8 mouse cellular contexts compared by ENCODE assay signal in the genomic region with DNA sequence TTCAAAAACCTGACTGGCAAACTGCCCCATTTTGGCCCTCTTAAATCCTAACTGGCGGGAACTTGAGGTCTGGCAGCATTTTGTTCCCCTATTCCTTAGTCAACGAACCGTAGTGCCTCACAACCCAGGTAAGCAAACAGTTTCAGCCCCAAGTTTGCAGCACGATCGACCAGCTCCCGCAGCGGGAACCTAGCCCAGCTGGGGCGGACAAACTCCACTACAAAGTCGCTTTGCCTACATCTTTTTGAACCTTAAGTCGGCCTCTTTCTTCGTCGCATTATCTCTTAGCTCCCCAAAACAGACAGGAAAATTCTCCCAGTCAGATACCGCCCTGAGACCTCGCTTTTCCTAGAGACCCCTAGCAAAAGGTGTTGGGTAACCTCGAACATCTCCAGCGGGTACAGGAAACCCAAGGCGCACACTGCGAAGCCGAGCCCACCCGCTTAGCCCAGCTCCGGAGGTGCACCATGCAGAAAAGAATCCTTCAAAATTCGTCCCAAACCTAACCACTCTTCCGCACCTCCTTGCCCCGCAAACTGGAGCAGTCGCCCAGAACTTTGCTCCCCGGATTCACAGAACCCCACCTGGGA. TPM values are rescaled to one million over a fixed set of nuclear protein-coding genes. Genes with fewer than 3 reads are reported as not detected.
DNase-seq lines count a peak whose midpoint lies in the region; ATAC-seq and TF ChIP-seq lines count a peak whose summit lies in the region.

No protein-coding gene starts in this region.

- TF ChIP-seq CTCF in lung, postnatal 0 days (IDR thresholded peaks at IDR 0.05): no peak
- peak; percentile 8; the same call in 1 of the 2 replicates for TF ChIP-seq CTCF in thymus, adult 2 months (IDR thresholded peaks at IDR 0.05; ENCODE audit: borderline replicate concordance, control insufficient read depth, extremely low read depth, insufficient read depth, low read length, poor library complexity)

- no peak for TF ChIP-seq EP300 in lung, postnatal 0 days (IDR thresholded peaks at IDR 0.05)

- peak overlapping the region; percentile 100 for H3K9ac ChIP-seq in embryonic facial prominence, embryonic 13.5 days
- H3K9ac ChIP-seq in hindbrain, embryonic 13.5 days: peak overlapping the region; percentile 89
- H3K9ac ChIP-seq in lung, postnatal 0 days (replicated peaks; ENCODE audit: low read depth): peak overlapping the region; percentile 99

- H3K4me3 ChIP-seq in megakaryocyte, embryonic 14.5 days (replicated peaks): peak overlapping the region; percentile 95
- peak overlapping the region; percentile 90 for H3K4me3 ChIP-seq in embryonic facial prominence, embryonic 13.5 days
- H3K4me3 ChIP-seq in hindbrain, embryonic 13.5 days: peak overlapping the region; percentile 64
- H3K4me3 ChIP-seq in lung, postnatal 0 days (ENCODE audit: low read depth, low read length): peak overlapping the region; percentile 81
- peak overlapping the region; percentile 96 for H3K4me3 ChIP-seq in thymus, adult 2 months (ENCODE audit: control insufficient read depth, insufficient read depth, low read length)

- peak overlapping the region; percentile 99 for H3K27ac ChIP-seq in embryonic facial prominence, embryonic 13.5 days
- peak overlapping the region; percentile 82 for H3K27ac ChIP-seq in hindbrain, embryonic 13.5 days
- H3K27ac ChIP-seq in lung, postnatal 0 days (ENCODE audit: low read length): peak overlapping the region; percentile 100
- peak overlapping the region; percentile 97 for H3K27ac ChIP-seq in thymus, adult 2 months (ENCODE audit: control insufficient read depth, insufficient read depth, low read length)

- ATAC-seq in megakaryocyte, adult 5-6 weeks (ENCODE audit: poor library complexity, severe bottlenecking): no peak
- ATAC-seq in embryonic facial prominence, embryonic 13.5 days (ENCODE audit: insufficient number of reproducible peaks, insufficient read depth, low FRiP score, low TSS enrichment, low read depth): no peak
- no peak for ATAC-seq in hindbrain, embryonic 13.5 days (ENCODE audit: low FRiP score)
- ATAC-seq in lung, postnatal 0 days: no peak
- no peak for ATAC-seq in megakaryocyte progenitor cell, adult 5-6 weeks (replicated peaks; ENCODE audit: poor library complexity)

- TF ChIP-seq POLR2A in thymus, adult 2 months (IDR thresholded peaks at IDR 0.05; ENCODE audit: control insufficient read depth, extremely low read depth, insufficient read depth, low read length, poor library complexity): no peak

- H3K36me3 ChIP-seq in megakaryocyte, embryonic 14.5 days (replicated peaks; ENCODE audit: low read length): peaks cover 16% of the 10 kb centered on the region
- H3K36me3 ChIP-seq in embryonic facial prominence, embryonic 13.5 days: peaks cover 20% of the 10 kb centered on the region
- H3K36me3 ChIP-seq in hindbrain, embryonic 13.5 days: no peaks in the 10 kb centered on the region
- peaks cover 9% of the 10 kb centered on the region for H3K36me3 ChIP-seq in lung, postnatal 0 days (ENCODE audit: insufficient read depth, low read length)
- peaks cover 30% of the 10 kb centered on the region for H3K36me3 ChIP-seq in thymus, adult 2 months (ENCODE audit: control insufficient read depth, insufficient read depth, low read length)

- 0 out of 2 replicates have a peak, but pooled peaks cover under 1% of the 10 kb centered on the region for H3K9me3 ChIP-seq in megakaryocyte, embryonic 14.5 days
- no peaks in the 10 kb centered on the region for H3K9me3 ChIP-seq in embryonic facial prominence, embryonic 13.5 days
- no peaks in the 10 kb centered on the region for H3K9me3 ChIP-seq in hindbrain, embryonic 13.5 days
- H3K9me3 ChIP-seq in lung, postnatal 0 days (ENCODE audit: low read length): no peaks in the 10 kb centered on the region

- H3K27me3 ChIP-seq in megakaryocyte, embryonic 14.5 days (replicated peaks): peaks cover 10% of the 10 kb centered on the region
- H3K27me3 ChIP-seq in embryonic facial prominence, embryonic 13.5 days: no peaks in the 10 kb centered on the region
- peaks cover 37% of the 10 kb centered on the region for H3K27me3 ChIP-seq in hindbrain, embryonic 13.5 days
- no peaks in the 10 kb centered on the region for H3K27me3 ChIP-seq in lung, postnatal 0 days (replicated peaks; ENCODE audit: insufficient read depth, low read length)
- H3K27me3 ChIP-seq in thymus, adult 2 months (ENCODE audit: control insufficient read depth, insufficient read depth, low read length): no peaks in the 10 kb centered on the region

- H3K4me2 ChIP-seq in embryonic facial prominence, embryonic 13.5 days: peak overlapping the region; percentile 90
- H3K4me2 ChIP-seq in hindbrain, embryonic 13.5 days: peak overlapping the region; percentile 94
- peak overlapping the region; percentile 80 for H3K4me2 ChIP-seq in lung, postnatal 0 days (replicated peaks; ENCODE audit: low read depth, low read length)

- peaks cover 58% of the 10 kb centered on the region for H3K4me1 ChIP-seq in megakaryocyte, embryonic 14.5 days
- peaks cover 21% of the 10 kb centered on the region for H3K4me1 ChIP-seq in embryonic facial prominence, embryonic 13.5 days
- H3K4me1 ChIP-seq in hindbrain, embryonic 13.5 days (replicated peaks): peaks cover 52% of the 10 kb centered on the region
- peaks cover 10% of the 10 kb centered on the region for H3K4me1 ChIP-seq in lung, postnatal 0 days (ENCODE audit: insufficient read depth, low read depth, low read length)
- peaks cover 31% of the 10 kb centered on the region for H3K4me1 ChIP-seq in thymus, adult 2 months (replicated peaks; ENCODE audit: control insufficient read depth, insufficient read depth, low read length)

- no peak for DNase-seq in lung, postnatal 0 days (ENCODE audit: low spot score)
- DNase-seq in thymus, adult 2 months: peak; percentile 54
- DNase-seq in cerebellum, postnatal 25 days: no peak

- WGBS in embryonic facial prominence, embryonic 13.5 days: under 1% methylated on average over 26 of the region's 26 CpGs
- WGBS in hindbrain, embryonic 13.5 days: under 1% methylated on average over 26 of the region's 26 CpGs
- under 1% methylated on average over 26 of the region's 26 CpGs for WGBS in lung, postnatal 0 days
- WGBS in thymus, adult 2 months: under 1% methylated on average over 26 of the region's 26 CpGs

RNA-seq across cellular contexts. Expression of a gene that starts 0.6 kb away (rescaled TPM):
- polyA plus RNA-seq in megakaryocyte, embryonic 14.5 days (2012; ENCODE audit: insufficient read depth, low replicate concordance): 206 and 219 TPM in 2 replicates
- 15.6 and 21.0 TPM in 2 replicates for total RNA-seq in megakaryocyte, adult 5-6 weeks (2015)
- total RNA-seq in megakaryocyte, adult 5-6 weeks (2017): 3.8 and 5.4 TPM in 2 replicates
- polyA plus RNA-seq in embryonic facial prominence, embryonic 13.5 days (2015; fragmentation: Nextera tagmentation; extraction: Ambion mirVana): 149 and 151 TPM in 2 replicates
- polyA plus RNA-seq in hindbrain, embryonic 13.5 days (2015; fragmentation: Nextera tagmentation; extraction: Ambion mirVana): 44.6 and 53.1 TPM in 2 replicates
- polyA plus RNA-seq in lung, postnatal 0 days (2015; fragmentation: Nextera tagmentation; extraction: Ambion mirVana): 123 and 145 TPM in 2 replicates
- polyA plus RNA-seq in thymus, adult 2 months (2012; rRNA removed): 253 and 297 TPM in 2 replicates
- total RNA-seq in megakaryocyte progenitor cell, adult 5-6 weeks (2015): 8.8 and 14.1 TPM in 2 replicates
- 1.8 and 2.6 TPM in 2 replicates for total RNA-seq in megakaryocyte progenitor cell, adult 5-6 weeks (2017)
